Mouse (Mus musculus): ENCODE results near the gene Smyd3. TPM values are rescaled to one million over a fixed set of nuclear protein-coding genes. Genes with fewer than 3 reads are reported as not detected.

Gene Smyd3
- polyA plus RNA-seq, 1 experiment, result 12.6 TPM

DNA sequence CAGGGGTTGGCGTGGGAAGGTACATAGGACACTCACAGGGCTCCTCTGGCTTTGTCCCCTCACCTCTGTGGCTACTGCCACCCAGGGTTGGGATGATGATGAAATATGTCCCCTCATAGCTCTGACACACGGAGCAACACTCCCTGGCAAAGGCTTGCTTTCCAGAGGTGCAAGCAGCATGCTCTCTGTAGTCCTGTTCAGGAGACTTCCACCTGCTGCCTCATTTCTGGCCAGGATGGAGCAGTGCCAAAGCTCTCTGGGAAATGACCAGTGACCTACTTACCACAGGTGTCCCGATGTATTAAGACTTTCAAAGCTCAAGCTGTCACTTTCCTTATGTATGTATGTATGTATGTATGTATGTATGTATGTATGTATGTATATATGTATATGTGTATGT, 525.3 kb downstream of the Smyd3 start:
- no peak for DNase-seq (ENCODE audit: low read depth)
- TF ChIP-seq POLR2A (IDR thresholded peaks at IDR 0.05; ENCODE audit: borderline replicate concordance, extremely low read depth, insufficient read depth, insufficient read length, poor library complexity, severe bottlenecking) (no peak), CTCF (IDR thresholded peaks at IDR 0.05; ENCODE audit: borderline replicate concordance, extremely low read depth, insufficient read depth, insufficient read length) (no peak)

DNA sequence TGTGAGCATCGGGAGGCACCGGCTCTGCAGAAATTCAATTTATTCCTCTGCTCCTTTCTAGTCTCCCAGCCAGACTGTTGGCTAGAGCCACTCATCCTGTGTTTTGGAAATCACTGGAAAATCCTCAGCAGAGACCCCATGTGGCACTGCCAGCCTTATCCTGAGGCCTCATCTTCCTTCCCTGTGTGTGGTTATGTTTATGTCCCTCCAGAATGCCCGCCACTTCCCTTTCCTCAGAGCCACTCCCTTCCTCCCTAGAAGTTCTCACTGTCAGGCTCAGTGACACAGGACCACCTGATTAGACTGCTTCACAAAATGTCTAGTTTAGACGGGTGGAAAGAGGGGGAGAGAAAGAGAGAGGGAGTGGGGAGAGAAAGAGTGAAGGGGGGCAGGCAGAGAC, 526.4 kb downstream of the Smyd3 start:
- no peak for TF ChIP-seq POLR2A (IDR thresholded peaks at IDR 0.05; ENCODE audit: borderline replicate concordance, extremely low read depth, insufficient read depth, insufficient read length, poor library complexity, severe bottlenecking)
- TF ChIP-seq CTCF (IDR thresholded peaks at IDR 0.05; ENCODE audit: borderline replicate concordance, extremely low read depth, insufficient read depth, insufficient read length), result no peak
- no peak for DNase-seq (ENCODE audit: low read depth)

GRCm38 (mm10) chr1:178991045-178991444, 526.8 kb downstream of the Smyd3 start:
- DNase-seq (ENCODE audit: low read depth), result no peak
- TF ChIP-seq POLR2A (IDR thresholded peaks at IDR 0.05; ENCODE audit: borderline replicate concordance, extremely low read depth, insufficient read depth, insufficient read length, poor library complexity, severe bottlenecking), result no peak
- TF ChIP-seq CTCF (IDR thresholded peaks at IDR 0.05; ENCODE audit: borderline replicate concordance, extremely low read depth, insufficient read depth, insufficient read length), result no peak

- TF ChIP-seq CTCF (IDR thresholded peaks at IDR 0.05; ENCODE audit: borderline replicate concordance, extremely low read depth, insufficient read depth, insufficient read length) (no peak), POLR2A (IDR thresholded peaks at IDR 0.05; ENCODE audit: borderline replicate concordance, extremely low read depth, insufficient read depth, insufficient read length, poor library complexity, severe bottlenecking) (no peak)
- DNase-seq (ENCODE audit: low read depth), result peak; percentile 31
Measured at GRCm38 (mm10) chr1:178989485-178989884, 528.4 kb downstream of the Smyd3 start.

GRCm38 (mm10) chr1:178988176-178988575, 529.7 kb downstream of the Smyd3 start:
- DNase-seq (ENCODE audit: low read depth), result no peak
- TF ChIP-seq POLR2A (IDR thresholded peaks at IDR 0.05; ENCODE audit: borderline replicate concordance, extremely low read depth, insufficient read depth, insufficient read length, poor library complexity, severe bottlenecking), result no peak
- no peak for TF ChIP-seq CTCF (IDR thresholded peaks at IDR 0.05; ENCODE audit: borderline replicate concordance, extremely low read depth, insufficient read depth, insufficient read length)

DNA sequence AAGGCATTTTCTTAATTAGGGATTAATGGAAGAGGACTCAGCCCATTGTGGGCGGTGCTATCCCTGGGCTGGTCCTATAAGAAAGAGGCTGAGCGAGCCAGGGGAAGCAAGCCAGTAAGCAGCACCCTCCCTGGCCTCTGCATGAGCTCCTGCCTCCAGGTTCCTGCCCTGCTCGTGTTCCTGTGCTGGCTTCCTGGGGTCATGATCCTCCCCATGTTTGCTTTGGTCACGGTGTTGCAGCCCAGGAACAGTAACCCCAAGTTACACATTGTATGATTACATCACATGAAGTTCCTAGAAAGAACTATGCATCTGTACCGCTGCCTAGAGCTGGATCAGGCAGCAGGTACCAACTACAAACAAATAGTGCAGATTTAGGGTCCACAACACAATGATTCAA, 536.2 kb downstream of the Smyd3 start:
- DNase-seq (ENCODE audit: low read depth), result no peak
- TF ChIP-seq CTCF (IDR thresholded peaks at IDR 0.05; ENCODE audit: borderline replicate concordance, extremely low read depth, insufficient read depth, insufficient read length) (no peak), POLR2A (IDR thresholded peaks at IDR 0.05; ENCODE audit: borderline replicate concordance, extremely low read depth, insufficient read depth, insufficient read length, poor library complexity, severe bottlenecking) (no peak)

DNA sequence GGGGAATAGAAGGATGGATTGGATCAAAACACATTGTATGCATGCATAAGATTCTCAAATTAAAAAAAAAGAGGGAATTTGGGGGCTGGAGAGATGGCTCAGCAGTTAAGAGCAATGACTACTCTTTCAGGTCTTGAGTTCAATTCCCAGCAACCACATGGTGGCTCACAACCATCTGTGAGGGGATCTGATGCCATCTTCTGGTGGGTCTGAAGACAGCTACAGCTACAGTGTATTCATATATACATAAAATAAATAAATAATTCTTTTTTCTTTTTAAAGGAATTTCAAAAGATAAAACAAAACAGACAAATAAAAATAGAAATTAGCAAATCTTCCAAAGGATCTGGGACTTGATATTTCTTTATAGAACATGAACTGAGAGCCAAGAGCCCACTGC, 537.7 kb downstream of the Smyd3 start:
- TF ChIP-seq CTCF (IDR thresholded peaks at IDR 0.05; ENCODE audit: borderline replicate concordance, extremely low read depth, insufficient read depth, insufficient read length), result no peak
- no peak for DNase-seq (ENCODE audit: low read depth)

DNA sequence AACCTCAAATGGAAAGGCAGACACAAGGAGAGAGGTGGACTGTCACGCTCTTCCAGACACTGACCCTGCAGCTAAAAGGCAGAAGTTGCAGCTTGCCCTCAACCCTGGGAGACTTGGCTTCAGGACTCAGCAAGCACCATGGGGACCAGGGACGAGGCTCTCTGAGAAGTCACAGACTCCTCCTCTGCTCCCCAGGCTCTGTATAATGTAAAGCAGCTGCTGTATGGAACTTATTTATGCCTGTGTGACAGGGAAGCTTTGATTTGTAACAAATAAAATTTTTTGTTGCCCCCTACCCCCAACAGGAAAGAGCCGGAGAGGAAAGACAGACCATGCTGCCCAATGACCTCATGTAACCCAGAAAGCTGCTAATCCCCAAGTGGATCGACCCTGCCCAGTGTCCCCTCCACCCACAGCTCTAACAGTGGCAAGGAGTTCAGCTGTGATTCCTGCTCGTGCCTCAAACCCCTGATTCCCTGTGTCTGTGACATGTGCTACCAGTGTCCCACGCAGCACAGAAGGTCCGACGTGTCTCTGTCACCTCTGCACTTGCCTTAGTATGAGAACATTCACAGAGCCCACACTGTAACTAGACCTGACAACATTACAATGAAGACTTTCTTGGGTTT, 539.1 kb downstream of the Smyd3 start:
- no peak for DNase-seq (ENCODE audit: low read depth)
- TF ChIP-seq POLR2A (IDR thresholded peaks at IDR 0.05; ENCODE audit: borderline replicate concordance, extremely low read depth, insufficient read depth, insufficient read length, poor library complexity, severe bottlenecking) (no peak), CTCF (IDR thresholded peaks at IDR 0.05; ENCODE audit: borderline replicate concordance, extremely low read depth, insufficient read depth, insufficient read length) (no peak)

DNA sequence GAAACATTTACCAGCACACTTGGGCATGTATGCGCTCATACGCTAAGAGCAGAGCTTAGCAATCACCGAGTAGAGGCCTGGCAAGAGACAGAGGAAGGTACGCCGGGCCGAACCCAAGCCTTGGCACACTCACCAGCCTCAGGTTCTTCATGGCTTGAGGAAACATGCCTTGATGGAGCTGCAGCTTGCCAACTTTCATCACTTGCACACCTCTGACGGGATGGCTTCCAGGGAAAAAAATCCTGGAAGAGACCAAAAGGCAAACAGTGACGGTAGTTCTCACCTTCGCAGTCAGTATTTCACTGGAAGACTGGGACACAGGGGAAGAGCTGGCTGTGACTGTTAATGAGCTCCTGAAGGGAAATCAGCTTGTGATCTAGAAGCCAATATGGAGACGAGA, 545.8 kb downstream of the Smyd3 start:
- no peak for DNase-seq (ENCODE audit: low read depth)
- no peak for TF ChIP-seq CTCF (IDR thresholded peaks at IDR 0.05; ENCODE audit: borderline replicate concordance, extremely low read depth, insufficient read depth, insufficient read length)
- TF ChIP-seq POLR2A (IDR thresholded peaks at IDR 0.05; ENCODE audit: borderline replicate concordance, extremely low read depth, insufficient read depth, insufficient read length, poor library complexity, severe bottlenecking), result no peak

DNA sequence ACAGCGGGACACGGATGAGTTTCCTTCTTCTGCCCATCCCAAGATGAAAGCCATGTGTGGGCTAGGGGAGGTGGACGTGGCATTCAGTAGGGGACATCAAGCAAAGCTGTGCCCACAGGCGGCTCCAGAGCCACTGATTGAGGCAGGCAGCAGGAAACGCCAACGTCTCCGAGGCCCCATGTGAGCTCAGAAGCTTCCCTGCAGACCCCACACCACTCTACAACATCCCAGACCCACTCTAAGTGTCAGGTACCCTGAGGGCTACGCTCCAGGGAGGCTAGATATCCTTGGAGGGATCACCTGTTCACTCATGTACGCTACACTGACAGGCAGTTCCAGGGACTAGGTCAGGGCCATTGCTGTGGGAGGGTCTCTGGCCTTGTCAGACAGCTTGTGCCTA, 556.2 kb downstream of the Smyd3 start:
- TF ChIP-seq CTCF (IDR thresholded peaks at IDR 0.05; ENCODE audit: borderline replicate concordance, extremely low read depth, insufficient read depth, insufficient read length), result no peak
- no peak for TF ChIP-seq POLR2A (IDR thresholded peaks at IDR 0.05; ENCODE audit: borderline replicate concordance, extremely low read depth, insufficient read depth, insufficient read length, poor library complexity, severe bottlenecking)
- DNase-seq (ENCODE audit: low read depth), result no peak

DNA sequence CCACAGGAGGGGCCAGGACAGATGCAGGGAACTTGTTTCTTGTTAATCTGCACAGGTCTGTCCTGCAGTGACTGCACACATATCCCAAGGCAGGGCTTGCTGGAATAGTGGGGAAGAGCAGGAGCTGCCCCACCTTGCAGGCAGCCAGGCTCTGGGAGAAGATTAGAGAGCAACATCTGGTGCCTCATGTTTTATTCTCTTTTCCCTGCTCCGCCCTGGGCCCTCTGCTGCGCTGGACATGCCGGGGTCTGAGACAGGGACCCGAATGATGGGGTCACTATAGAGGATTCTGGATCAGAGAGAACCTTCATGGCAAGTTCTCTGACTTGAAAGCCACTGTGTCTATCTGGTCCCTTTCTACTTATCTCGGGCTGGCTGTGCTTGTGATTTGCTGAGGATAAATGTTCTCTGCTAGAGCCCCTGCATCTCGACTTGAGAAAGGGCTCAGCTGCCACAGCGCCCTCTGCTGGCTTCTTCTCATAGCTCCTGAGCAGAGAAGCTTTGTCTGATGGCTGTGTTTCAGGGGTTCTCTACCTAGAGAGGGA, 557.8 kb downstream of the Smyd3 start:
- DNase-seq (ENCODE audit: low read depth), result peak; percentile 95
- TF ChIP-seq POLR2A (IDR thresholded peaks at IDR 0.05; ENCODE audit: borderline replicate concordance, extremely low read depth, insufficient read depth, insufficient read length, poor library complexity, severe bottlenecking) (no peak), CTCF (IDR thresholded peaks at IDR 0.05; ENCODE audit: borderline replicate concordance, extremely low read depth, insufficient read depth, insufficient read length) (peak; percentile 92)

DNA sequence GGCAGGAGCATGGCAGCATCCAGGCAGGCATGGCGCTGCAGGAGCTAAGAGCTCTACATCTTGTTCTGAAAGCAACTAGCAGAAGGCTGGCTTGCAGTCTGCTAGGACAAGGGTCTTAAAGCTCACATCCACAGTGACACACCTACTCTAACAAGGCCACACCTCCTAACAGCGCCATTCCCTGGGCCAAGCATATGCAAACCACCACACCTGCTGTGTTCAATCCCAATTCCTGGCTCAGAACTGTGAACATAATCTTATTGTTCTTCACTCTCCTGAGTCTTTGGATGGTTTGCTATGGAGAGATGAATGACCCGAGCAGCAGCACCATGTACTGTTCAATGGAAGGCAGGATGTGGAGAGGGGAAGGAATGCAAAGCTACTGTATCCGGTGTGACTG, 559.2 kb downstream of the Smyd3 start:
- DNase-seq (ENCODE audit: low read depth), result no peak
- TF ChIP-seq CTCF (IDR thresholded peaks at IDR 0.05; ENCODE audit: borderline replicate concordance, extremely low read depth, insufficient read depth, insufficient read length) (no peak), POLR2A (IDR thresholded peaks at IDR 0.05; ENCODE audit: borderline replicate concordance, extremely low read depth, insufficient read depth, insufficient read length, poor library complexity, severe bottlenecking) (no peak)
